Mouse (Mus musculus) kidney, postnatal 36 days (tissue): ENCODE data around the gene Capn11.
"Not testable (repeated sequence)": the region's sequence is repeated elsewhere in the genome, so short reads cannot be mapped to it uniquely, and the experiment has no call there.

Experiments
- DNase-seq, 2 experiments: peaks; one replicate each; pipeline ENCODE4 v3.0.0; 2021 to 2022; ENCODE audit warnings: mixed read lengths in 2 of 2

Gene Capn11

GRCm38 (mm10) chr17:45626577-45627134, 32.5 kb downstream of the Capn11 start:
- DNase-seq, result peak; percentile 77 to 80

- DNase-seq, result not testable (repeated sequence)
Measured at GRCm38 (mm10) chr17:45623425-45623824, 35.7 kb downstream of the Capn11 start.

GRCm38 (mm10) chr17:45619386-45620256, 39.5 kb downstream of the Capn11 start:
- peak; percentile 57 for DNase-seq

- peak; percentile 74 to 78 for DNase-seq
Measured at GRCm38 (mm10) chr17:45618941-45619385, 40.2 kb downstream of the Capn11 start.

- no peak for DNase-seq
Measured at GRCm38 (mm10) chr17:45617655-45618054, 41.5 kb downstream of the Capn11 start.

- no peak for DNase-seq
Measured at GRCm38 (mm10) chr17:45616679-45617078, 42.4 kb downstream of the Capn11 start.

- DNase-seq, result no peak
Measured at GRCm38 (mm10) chr17:45616046-45616650, 43.0 kb downstream of the Capn11 start.

GRCm38 (mm10) chr17:45612921-45613320, 46.2 kb downstream of the Capn11 start:
- DNase-seq, result no peak

- DNase-seq, result no peak
Measured at GRCm38 (mm10) chr17:45612008-45612407, 47.1 kb downstream of the Capn11 start.

GRCm38 (mm10) chr17:45610144-45610866, 48.8 kb downstream of the Capn11 start:
- DNase-seq, result no peak

- no peak for DNase-seq
Measured at GRCm38 (mm10) chr17:45608396-45608795, 50.7 kb downstream of the Capn11 start.

- no peak for DNase-seq
Measured at GRCm38 (mm10) chr17:45606992-45607879, 51.9 kb downstream of the Capn11 start.

- DNase-seq, result no peak
Measured at GRCm38 (mm10) chr17:45602984-45603383, 56.1 kb downstream of the Capn11 start.

- peak; percentile 61 to 71 for DNase-seq
Measured at GRCm38 (mm10) chr17:45601877-45602304, 57.2 kb downstream of the Capn11 start, which contains the start of gene Mymx. Mymx (minus strand) TSS chr17:45602102.

- DNase-seq, result no peak
Measured at GRCm38 (mm10) chr17:45601325-45601724, 57.8 kb downstream of the Capn11 start.

- DNase-seq, result no peak
Measured at GRCm38 (mm10) chr17:45600267-45600666, 58.9 kb downstream of the Capn11 start.

- DNase-seq, result peak; percentile 74 to 86
Measured at GRCm38 (mm10) chr17:45599446-45600242, 59.5 kb downstream of the Capn11 start, which contains the start of gene Slc29a1. Slc29a1 (minus strand) TSS chr17:45599606.

- DNase-seq, result no peak
Measured at GRCm38 (mm10) chr17:45598891-45599290, 60.2 kb downstream of the Capn11 start.

GRCm38 (mm10) chr17:45598376-45598775, 60.7 kb downstream of the Capn11 start:
- DNase-seq, result no peak

GRCm38 (mm10) chr17:45597787-45598186, 61.3 kb downstream of the Capn11 start:
- peak; percentile 45 to 47 for DNase-seq
